Mouse (Mus musculus) regulatory T cell (primary cell): ENCODE data around the gene Nuak2.

Experiments
- in situ Hi-C: fragments of 300-600 bp; cut with MboI, MseI; formaldehyde crosslinking; loops from one replicate; pipeline ENCODE4 v1.15.1; 2025; ENCODE audit warnings: high pct_unique_total_duplicates

The Nuak2 gene

GRCm38 (mm10) chr1:132351058-132351457 lies 35.1 kb downstream of the Nuak2 start:
- in situ Hi-C loops: no loop called here

GRCm38 (mm10) chr1:132353389-132353788 lies 37.5 kb downstream of the Nuak2 start:
- in situ Hi-C loops: no loop called here

- in situ Hi-C loops: no loop called here
These were observed 38.3 kb downstream of the Nuak2 start for GRCm38 (mm10) chr1:132354234-132354633.

DNA sequence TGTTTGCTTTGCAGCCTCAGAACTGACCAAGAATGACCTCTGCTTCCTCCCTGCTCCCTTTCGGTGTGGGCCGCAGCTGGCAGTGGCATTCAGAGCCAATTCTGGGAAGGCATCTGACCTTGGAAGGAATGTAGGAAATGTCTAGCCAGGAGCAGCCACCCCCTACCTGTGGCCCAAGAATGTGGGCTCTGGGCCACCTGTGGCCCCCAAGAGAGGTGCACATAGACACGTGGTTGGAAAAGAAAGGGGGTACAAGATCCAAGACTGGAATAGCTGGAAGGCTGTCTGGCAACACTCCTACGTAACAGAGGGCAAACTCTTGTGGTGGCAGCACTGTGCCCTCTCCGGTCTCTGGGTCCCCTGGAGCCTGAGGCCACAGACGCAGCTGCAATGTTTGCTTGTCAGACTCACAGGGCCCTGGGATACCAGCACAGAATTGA lies 39.3 kb downstream of the Nuak2 start:
- in situ Hi-C loops: loop anchor here (5.0 kb wide), 1 partner anchor 43 kb away; no protein-coding TSS in a partner anchor

DNA sequence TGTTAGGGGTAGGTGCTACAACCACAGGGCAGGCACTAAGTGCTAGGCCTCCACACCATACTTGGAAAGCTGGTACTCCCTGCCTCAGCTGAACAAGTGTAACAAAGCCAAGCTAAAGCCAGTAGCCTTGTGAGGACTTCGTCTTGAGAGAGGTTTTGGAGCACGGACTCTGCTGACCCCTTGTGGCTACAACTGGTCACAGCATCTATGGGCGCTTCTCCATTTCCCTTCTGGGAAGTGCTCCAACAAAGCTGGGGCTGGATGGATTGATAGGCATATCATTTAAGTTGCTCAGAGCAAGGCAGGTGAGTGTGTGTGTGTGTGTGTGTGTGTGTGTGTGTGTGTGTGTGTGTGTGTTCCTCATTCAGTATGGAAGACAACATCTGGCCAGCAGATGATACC lies 39.9 kb downstream of the Nuak2 start:
- in situ Hi-C loops: loop anchor here (5.0 kb wide), 1 partner anchor 44 kb away; no protein-coding TSS in a partner anchor

DNA sequence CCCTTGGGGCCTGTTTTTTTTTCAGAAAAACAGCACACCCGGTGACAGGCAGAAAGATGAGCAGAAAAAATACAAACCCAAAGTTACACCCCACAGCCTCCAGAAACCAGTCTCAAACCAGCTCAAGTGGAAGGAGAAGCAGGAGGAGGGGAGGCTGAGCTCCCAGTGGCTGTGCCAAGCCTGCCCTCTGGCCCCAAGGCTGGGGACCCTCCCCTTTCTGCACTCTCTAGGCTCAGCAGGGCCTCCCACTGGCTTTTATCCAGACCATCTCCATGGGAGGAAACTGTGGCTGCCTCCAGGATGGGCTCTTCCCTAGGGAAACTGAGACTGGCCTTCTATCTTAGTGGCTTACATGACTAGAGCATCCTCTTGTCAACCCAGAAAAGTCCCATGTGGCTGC lies 40.9 kb downstream of the Nuak2 start:
- in situ Hi-C loops: loop anchor here (5.0 kb wide), 1 partner anchor 45 kb away; no protein-coding TSS in a partner anchor

DNA sequence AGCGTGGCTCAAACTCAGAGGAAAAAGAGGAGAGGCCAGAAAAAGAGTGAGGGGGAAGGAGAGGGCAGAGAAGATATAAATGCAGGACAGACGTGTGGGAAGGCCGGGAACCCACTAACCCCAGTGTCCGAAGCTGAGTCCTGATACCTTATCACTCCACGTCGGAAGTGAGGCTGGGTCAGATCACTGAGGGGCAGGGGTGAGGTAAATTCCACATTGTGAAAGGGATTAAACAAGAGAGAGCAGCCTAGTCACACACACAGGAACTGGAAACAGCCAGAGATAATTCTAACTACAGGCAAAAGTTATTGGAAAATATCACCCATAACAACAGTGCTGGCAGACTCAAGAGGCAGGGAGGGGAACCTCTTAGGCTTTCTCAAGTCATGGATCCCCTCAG lies 46.0 kb downstream of the Nuak2 start:
- in situ Hi-C loops: no loop called here

DNA sequence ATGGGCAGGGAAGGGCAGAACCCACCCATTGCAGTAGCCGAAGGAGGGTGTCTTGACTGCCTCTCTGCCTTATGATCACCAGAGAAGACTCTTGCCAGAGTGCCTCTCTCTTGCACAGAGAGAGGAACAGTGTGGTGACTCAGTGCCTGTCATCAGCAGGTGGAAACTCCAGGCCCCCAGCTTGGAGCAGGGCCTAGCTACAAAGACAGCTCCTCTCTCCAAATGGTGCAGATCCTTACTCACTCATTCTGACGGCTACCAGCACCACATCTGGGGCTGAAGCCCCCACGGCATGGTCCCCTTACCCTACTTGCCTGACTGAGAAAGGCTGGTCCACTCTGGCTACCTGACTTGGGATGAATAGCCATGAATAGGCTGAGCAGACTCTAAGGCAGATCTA lies 48.5 kb downstream of the Nuak2 start:
- in situ Hi-C loops: no loop called here

DNA sequence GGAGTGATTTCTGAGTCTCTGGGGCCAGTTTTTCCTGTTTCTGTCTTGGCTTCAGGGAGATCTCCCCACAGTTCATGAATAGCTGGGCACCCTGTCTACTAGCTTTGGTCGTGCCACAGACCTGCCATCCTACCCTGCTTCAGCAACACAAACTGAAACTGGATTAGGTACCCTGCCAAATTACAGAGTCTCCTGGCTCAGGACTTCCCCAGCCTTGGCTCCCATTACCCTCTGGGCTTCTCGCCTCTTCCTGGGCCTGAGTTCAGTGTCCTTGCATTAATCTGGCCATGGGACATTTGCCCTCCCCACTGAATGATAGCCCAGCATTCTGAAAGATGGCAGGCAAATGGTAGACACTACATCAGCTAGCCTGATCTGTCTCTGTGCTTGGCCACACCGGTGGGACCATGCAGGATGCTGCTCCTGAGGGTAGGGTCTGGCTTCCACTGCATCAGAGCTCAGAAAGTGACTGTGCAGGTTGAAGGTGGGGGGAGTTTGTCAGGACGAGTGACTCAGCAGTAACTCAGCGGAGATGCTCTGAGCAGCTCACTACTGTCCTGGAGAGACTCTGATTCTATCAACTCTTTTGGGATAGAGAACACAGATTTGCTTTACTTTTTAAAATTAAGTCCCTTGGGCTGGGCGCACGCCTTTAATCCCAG lies 49.1 kb downstream of the Nuak2 start:
- in situ Hi-C loops: loop anchor here (5.0 kb wide), 1 partner anchor 112 kb away; the partner anchor contains the start of gene Rbbp5

GRCm38 (mm10) chr1:132365645-132366044 lies 49.7 kb downstream of the Nuak2 start:
- in situ Hi-C loops: loop anchor here (5.0 kb wide), 1 partner anchor 112 kb away; the partner anchor contains the start of gene Rbbp5

DNA sequence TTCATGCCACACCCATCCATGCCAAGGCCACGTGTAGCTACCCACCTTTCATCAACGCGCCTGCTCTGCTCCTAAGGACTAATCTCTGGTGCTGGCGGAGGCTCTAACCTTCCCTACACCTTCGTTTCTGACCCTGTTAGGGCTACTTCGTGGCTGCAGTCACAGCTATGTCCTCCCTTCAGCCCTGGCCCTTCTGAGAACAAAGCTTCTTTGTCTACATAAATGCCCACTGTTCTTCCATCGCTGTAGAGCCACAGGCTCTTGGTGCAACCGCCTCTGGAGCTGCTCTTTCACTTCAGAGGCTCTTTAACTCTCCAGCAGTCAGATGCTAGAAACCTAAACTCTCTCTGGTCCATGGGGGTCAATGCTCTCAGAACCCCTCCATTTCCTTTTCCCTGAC lies 50.3 kb downstream of the Nuak2 start:
- in situ Hi-C loops: loop anchor here (5.0 kb wide), 1 partner anchor 111 kb away; the partner anchor contains the start of gene Rbbp5

GRCm38 (mm10) chr1:132366937-132367336 lies 51.0 kb downstream of the Nuak2 start:
- in situ Hi-C loops: loop anchor here (5.0 kb wide), 1 partner anchor 110 kb away; the partner anchor contains the start of gene Rbbp5

DNA sequence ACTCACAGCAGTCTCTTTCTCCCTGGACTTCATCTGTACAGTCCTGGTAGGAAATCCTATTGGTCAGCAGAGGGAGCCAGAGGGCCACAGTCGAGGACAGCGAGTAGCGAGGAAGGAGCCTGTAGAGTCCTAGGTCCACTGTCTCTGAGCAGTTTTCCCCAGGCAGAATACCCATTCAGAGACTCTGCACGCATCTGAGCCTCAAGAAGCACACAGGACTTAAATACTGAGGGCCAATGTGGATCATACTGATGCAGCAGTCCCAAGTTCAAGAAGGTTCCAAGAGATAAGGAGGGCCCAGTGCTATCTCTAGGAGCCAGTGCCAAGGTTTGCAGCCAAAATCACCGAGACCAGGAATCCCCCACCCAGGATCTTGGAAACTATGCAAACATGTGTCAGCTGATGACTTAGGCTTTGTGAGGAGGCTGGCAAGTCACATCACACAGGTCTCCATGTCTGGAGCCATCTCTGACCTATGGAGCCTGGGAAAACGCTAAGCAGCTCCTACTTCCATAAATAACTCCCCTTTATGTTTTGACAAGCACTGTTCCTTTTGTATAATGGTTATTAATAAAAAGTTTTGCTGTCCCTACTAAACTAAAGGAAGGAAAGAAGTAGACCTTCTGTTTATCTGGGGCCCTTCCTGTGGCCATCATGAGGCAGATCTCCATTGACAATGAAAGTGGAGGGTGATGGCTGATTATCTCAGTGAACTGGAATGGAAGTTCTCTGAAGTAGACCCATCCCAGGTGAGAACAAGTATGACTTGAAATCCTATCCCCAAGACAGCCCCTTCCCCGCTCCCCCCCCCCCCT lies 52.0 kb downstream of the Nuak2 start:
- in situ Hi-C loops: loop anchor here (5.0 kb wide), 1 partner anchor 109 kb away; the partner anchor contains the start of gene Rbbp5

- in situ Hi-C loops: no loop called here
These were observed 54.8 kb downstream of the Nuak2 start for GRCm38 (mm10) chr1:132370681-132371173.

- in situ Hi-C loops: no loop called here
These were observed 55.6 kb downstream of the Nuak2 start for GRCm38 (mm10) chr1:132371298-132372081.

- in situ Hi-C loops: no loop called here
These were observed 56.4 kb downstream of the Nuak2 start for GRCm38 (mm10) chr1:132372354-132372753.

GRCm38 (mm10) chr1:132372896-132373534 lies 57.1 kb downstream of the Nuak2 start:
- in situ Hi-C loops: no loop called here

DNA sequence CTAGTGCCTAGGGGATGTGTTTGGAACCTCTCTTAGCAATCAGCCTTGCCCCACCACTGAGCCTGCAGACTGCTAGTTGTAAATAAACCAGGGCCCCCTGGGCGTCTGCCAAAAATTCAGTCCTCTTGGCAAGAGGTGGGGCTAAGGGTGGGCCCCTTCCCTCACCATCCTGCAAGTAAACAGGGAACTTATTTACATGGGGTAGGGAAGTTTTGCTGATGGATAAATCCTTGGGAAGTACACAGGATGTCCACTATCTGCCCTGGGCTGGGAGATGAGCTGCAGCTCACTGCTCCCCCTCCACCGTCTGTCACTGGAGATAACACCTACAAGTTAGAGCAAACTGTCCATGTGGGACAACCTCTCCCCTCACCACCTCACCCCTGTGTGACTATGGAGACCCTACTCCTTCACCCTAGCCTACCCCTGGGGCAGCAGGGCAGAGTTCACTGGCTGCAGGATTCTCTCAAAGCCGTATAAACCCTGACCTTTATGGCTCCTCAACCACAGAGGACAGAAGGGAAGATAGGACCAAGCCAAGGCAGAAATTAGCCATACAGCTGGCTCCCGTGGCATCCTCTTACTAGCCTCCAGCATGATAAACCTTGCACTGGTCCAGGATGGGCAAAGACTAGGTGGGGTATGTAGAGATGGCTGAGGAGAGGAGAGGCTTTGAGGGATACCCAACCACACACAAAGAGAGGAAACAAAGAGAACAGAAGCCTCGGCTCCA lies 58.4 kb downstream of the Nuak2 start:
- in situ Hi-C loops: no loop called here

GRCm38 (mm10) chr1:132374873-132375244 lies 58.9 kb downstream of the Nuak2 start:
- in situ Hi-C loops: no loop called here

DNA sequence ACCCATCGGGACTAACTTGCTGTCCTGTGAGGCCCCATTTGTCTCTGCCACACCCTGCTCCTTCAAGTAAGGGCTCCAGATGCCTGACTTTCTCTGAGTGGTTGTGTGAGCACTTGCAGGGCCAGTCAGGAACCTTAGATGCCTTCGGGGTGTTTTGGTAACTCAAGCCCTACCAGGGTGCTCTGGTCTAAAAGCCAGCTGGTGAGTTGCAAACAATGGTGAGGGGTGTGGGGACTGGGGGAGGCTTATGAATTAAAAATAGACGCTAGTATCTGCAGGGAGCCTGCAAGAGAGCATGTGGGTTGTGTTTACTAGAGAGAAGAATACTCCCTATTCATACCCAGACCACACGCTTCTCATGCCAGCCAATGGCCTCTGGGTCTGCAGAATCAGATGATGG lies 59.3 kb downstream of the Nuak2 start:
- in situ Hi-C loops: no loop called here
